Mouse (Mus musculus): ENCODE results near the gene Snx29.

- no peak for TF ChIP-seq CTCF (conservative IDR thresholded peaks at IDR 0.05; ENCODE audit: low read length)
- TF ChIP-seq NANOG (IDR thresholded peaks at IDR 0.05; ENCODE audit: borderline replicate concordance, low read length), result no peak
Observed at GRCm38 (mm10) chr16:11778715-11779460, 456.2 kb downstream of the Snx29 start.

Data from E14TG2a.4 (cell line).